Mouse (Mus musculus): ENCODE measurements at regions not wholly inside any gene's neighbourhood (a gene's known extent, or its start where the extent isn't known, plus 50 kb on each side); places are given as distances from the start of the nearest gene placed in this dataset.
A peak's percentile ranks its signal among the peaks of the same experiment; 100 is the strongest.

- no peak for DNase-seq (ENCODE audit: inconsistent ontology term)
Observed at GRCm38 (mm10) chr15:59954345-59954744, 62.1 kb downstream of the 4933412E24Rik start.

- DNase-seq (ENCODE audit: inconsistent ontology term), result no peak
Observed at GRCm38 (mm10) chr15:59953857-59954256, 62.6 kb downstream of the 4933412E24Rik start.

- no peak for DNase-seq (ENCODE audit: inconsistent ontology term)
Observed at GRCm38 (mm10) chr15:59950617-59951216, 65.7 kb downstream of the 4933412E24Rik start.

- DNase-seq (ENCODE audit: inconsistent ontology term), result no peak
Observed at GRCm38 (mm10) chr15:59945208-59945607, 71.2 kb downstream of the 4933412E24Rik start.

- DNase-seq (ENCODE audit: inconsistent ontology term), result peak; percentile 69
Observed at GRCm38 (mm10) chr15:59936486-59936885, 79.9 kb downstream of the 4933412E24Rik start.

- DNase-seq (ENCODE audit: inconsistent ontology term), result no peak
Observed at GRCm38 (mm10) chr15:59913860-59914259, 102.6 kb downstream of the 4933412E24Rik start.

GRCm38 (mm10) chr15:59908300-59908699 lies 108.1 kb downstream of the 4933412E24Rik start:
- DNase-seq (ENCODE audit: inconsistent ontology term), result no peak

- peak; percentile 30 for DNase-seq (ENCODE audit: inconsistent ontology term)
Observed at GRCm38 (mm10) chr15:59905832-59906797, 110.3 kb downstream of the 4933412E24Rik start.

- DNase-seq (ENCODE audit: inconsistent ontology term), result no peak
Observed at GRCm38 (mm10) chr15:59904741-59905140, 111.7 kb downstream of the 4933412E24Rik start.

- peak; percentile 89 for DNase-seq (ENCODE audit: inconsistent ontology term)
Observed at GRCm38 (mm10) chr15:59888996-59889395, 127.4 kb downstream of the 4933412E24Rik start.

- DNase-seq (ENCODE audit: inconsistent ontology term), result no peak
Observed at GRCm38 (mm10) chr15:59888131-59888459, 128.3 kb downstream of the 4933412E24Rik start.

- no peak for DNase-seq (ENCODE audit: inconsistent ontology term)
Observed at GRCm38 (mm10) chr15:59887381-59888130, 128.9 kb downstream of the 4933412E24Rik start.

- no peak for DNase-seq (ENCODE audit: inconsistent ontology term)
Observed at GRCm38 (mm10) chr15:59886036-59886435, 130.4 kb downstream of the 4933412E24Rik start.

GRCm38 (mm10) chr15:59882444-59882843 lies 134.0 kb downstream of the 4933412E24Rik start:
- peak; percentile 30 for DNase-seq (ENCODE audit: inconsistent ontology term)

GRCm38 (mm10) chr15:59880426-59880825 lies 136.0 kb downstream of the 4933412E24Rik start:
- DNase-seq (ENCODE audit: inconsistent ontology term), result no peak

- DNase-seq (ENCODE audit: inconsistent ontology term), result no peak
Observed at GRCm38 (mm10) chr15:59879311-59879710, 137.1 kb downstream of the 4933412E24Rik start.

- peak; percentile 9 for DNase-seq (ENCODE audit: inconsistent ontology term)
Observed at GRCm38 (mm10) chr15:59876279-59876742, 140.1 kb downstream of the 4933412E24Rik start.

- DNase-seq (ENCODE audit: inconsistent ontology term), result no peak
Observed at GRCm38 (mm10) chr15:59866701-59867100, 149.7 kb downstream of the 4933412E24Rik start.

GRCm38 (mm10) chr15:59864746-59865499 lies 151.5 kb downstream of the 4933412E24Rik start:
- DNase-seq (ENCODE audit: inconsistent ontology term), result no peak

GRCm38 (mm10) chr15:59852271-59853000 lies 164.0 kb downstream of the 4933412E24Rik start:
- peak; percentile 56 for DNase-seq (ENCODE audit: inconsistent ontology term)
